Mouse (Mus musculus): ENCODE data around the gene Pkn1. TPM values are rescaled to one million over a fixed set of nuclear protein-coding genes. Genes with fewer than 3 reads are reported as not detected.

Gene Pkn1
- polyA plus RNA-seq, 1 experiment: not detected

DNA sequence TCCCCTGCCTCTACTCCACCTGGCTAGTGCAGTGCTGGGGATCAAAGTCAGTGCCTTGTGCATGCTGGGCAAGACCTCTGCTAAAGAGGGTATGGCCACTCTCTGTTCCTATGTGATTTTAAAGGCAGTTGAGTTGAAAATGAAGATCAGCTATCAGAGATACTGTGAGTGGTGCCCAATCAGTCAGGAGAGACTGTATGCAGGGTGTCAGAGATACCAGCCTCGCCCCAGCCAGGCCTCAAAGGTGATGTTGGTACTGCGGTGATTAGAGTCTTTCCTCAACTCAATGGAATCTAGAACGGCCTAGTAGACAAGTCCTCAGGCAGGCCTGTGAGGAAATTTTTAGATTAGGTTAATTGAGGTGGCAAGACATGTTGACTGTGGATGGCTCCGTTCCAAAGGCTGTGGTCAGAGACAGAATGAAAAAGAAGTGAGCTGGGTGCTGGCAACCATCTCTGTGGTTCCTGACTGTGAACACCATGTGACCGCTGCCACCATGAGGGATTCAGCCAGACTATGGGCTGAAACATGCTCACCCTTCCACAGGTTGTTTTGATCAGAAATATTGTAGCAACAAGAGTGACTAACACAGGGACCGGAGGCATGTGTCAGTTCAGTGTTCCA, 73.2 kb downstream of the Pkn1 start:
- no peak overlapping the region for H3K4me3 ChIP-seq (ENCODE audit: insufficient read depth, low read depth, low read length)
- H3K4me1 ChIP-seq (ENCODE audit: control insufficient read depth, insufficient read depth, low read length): no peaks in the 10 kb centered on the region
- TF ChIP-seq POLR2A (IDR thresholded peaks at IDR 0.05; ENCODE audit: insufficient read depth, low read depth, low read length): no peak
- no peak for TF ChIP-seq CTCF (IDR thresholded peaks at IDR 0.05; ENCODE audit: insufficient read depth, low read depth, low read length)
- WGBS: 85% methylated on average over 6 of the region's 6 CpGs
- H3K27ac ChIP-seq (ENCODE audit: insufficient read depth, low read depth, low read length): no peak overlapping the region

DNA sequence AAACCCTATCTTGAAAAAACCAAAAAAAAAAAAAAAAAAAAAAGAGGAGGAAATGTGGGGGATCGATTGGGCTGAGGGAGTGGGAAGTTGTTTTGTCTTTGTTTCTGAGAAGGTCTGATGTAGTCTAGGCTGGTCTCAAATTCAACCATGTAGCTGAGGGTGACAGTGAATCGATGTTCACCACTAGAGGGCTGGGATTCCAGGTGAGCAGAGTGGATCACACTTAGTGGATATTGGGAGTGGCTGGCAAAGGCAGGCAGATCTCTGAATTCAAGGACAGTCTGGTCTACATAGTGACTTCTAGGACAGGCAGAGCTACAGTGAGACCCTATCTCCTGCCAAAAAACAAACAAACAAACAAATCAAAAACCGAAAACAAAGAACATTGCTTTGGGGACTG, 74.2 kb downstream of the Pkn1 start:
- H3K27ac ChIP-seq (ENCODE audit: insufficient read depth, low read depth, low read length): no peak overlapping the region
- H3K4me3 ChIP-seq (ENCODE audit: insufficient read depth, low read depth, low read length): no peak overlapping the region
- no peaks in the 10 kb centered on the region for H3K4me1 ChIP-seq (ENCODE audit: control insufficient read depth, insufficient read depth, low read length)
- TF ChIP-seq CTCF (IDR thresholded peaks at IDR 0.05; ENCODE audit: insufficient read depth, low read depth, low read length) (no peak), POLR2A (IDR thresholded peaks at IDR 0.05; ENCODE audit: insufficient read depth, low read depth, low read length) (no peak)
- 45% methylated on average over 3 of the region's 3 CpGs for WGBS

- WGBS: 92% methylated on average over 7 of the region's 7 CpGs
- H3K27ac ChIP-seq (ENCODE audit: insufficient read depth, low read depth, low read length): no peak overlapping the region
- no peaks in the 10 kb centered on the region for H3K4me1 ChIP-seq (ENCODE audit: control insufficient read depth, insufficient read depth, low read length)
- H3K4me3 ChIP-seq (ENCODE audit: insufficient read depth, low read depth, low read length): no peak overlapping the region
- TF ChIP-seq POLR2A (IDR thresholded peaks at IDR 0.05; ENCODE audit: insufficient read depth, low read depth, low read length): no peak
- no peak for TF ChIP-seq CTCF (IDR thresholded peaks at IDR 0.05; ENCODE audit: insufficient read depth, low read depth, low read length)
Observed at GRCm38 (mm10) chr8:83623549-83623948, 75.4 kb downstream of the Pkn1 start.

DNA sequence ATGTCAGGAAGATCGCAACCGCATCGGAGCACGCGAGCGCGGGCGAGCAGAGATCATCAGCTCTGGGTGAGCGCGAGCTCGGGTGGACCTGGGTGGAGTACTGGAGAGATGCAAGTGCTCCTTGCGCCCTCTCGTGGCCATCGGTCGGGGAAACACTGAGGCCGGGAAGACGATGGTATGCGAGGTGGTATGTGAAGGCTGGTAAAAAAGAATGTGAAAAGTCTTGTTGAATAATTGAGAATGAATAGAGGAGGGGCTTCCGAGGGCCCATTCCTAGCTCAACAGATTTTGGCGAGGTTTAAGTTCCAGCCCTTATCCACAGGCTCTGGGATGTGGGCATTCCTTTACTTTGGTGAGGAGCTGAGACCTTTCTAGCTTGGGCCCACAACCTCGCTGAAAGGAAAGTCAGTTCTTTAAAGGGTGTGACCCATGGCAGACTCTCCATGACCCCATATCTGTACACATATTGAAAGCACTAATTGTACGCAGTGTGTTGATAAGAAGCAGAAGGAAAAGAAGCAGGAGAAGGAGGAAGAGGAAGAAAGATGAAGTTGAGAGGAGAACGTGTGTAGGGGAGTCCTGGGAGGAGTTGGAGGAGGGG, 76.5 kb downstream of the Pkn1 start:
- Histone ChIP-seq H3K4me3 (ENCODE audit: insufficient read depth, low read depth, low read length) (peak overlapping the region; percentile 57), H3K4me1 (ENCODE audit: control insufficient read depth, insufficient read depth, low read length) (no peaks in the 10 kb centered on the region), H3K27ac (ENCODE audit: insufficient read depth, low read depth, low read length) (no peak overlapping the region)
- 12% methylated on average over 23 of the region's 23 CpGs for WGBS
- TF ChIP-seq CTCF (IDR thresholded peaks at IDR 0.05; ENCODE audit: insufficient read depth, low read depth, low read length) (peak; percentile 72; the same call in 1 of the 2 replicates), POLR2A (IDR thresholded peaks at IDR 0.05; ENCODE audit: insufficient read depth, low read depth, low read length) (no peak)

DNA sequence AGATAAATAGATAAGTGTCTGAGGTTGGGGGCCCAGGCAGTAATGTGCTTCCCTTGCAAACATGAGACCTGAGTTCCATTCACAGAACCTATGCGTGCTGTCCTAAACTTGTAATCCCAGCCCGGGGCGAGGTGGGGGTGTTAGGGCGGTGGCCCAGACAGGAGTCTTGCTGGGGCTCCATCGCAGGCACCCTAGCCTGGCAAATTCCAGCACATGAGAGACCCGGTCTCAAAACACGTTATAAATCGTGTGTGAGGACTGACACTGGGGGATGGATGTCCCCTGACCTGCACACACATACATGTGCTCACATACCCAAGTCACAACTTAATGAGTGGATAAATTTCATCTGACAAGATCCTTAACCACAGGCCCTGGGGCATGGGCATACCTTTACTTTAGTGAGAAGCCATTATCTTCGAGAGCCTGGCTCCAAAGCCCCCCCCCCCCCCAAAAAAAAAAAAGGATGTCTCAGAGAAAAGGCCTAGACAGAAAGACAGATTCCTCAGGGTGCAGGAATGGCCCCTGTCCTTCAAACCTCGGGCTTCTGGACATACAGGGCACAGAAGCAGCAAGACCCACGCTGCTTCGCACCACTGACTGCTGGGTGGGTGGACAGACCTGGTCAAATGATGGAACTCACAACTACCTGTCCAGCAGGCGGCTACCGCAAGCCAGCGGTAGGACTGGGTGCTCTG, 77.1 kb downstream of the Pkn1 start:
- no peaks in the 10 kb centered on the region for H3K4me1 ChIP-seq (ENCODE audit: control insufficient read depth, insufficient read depth, low read length)
- no peak overlapping the region for H3K27ac ChIP-seq (ENCODE audit: insufficient read depth, low read depth, low read length)
- TF ChIP-seq CTCF (IDR thresholded peaks at IDR 0.05; ENCODE audit: insufficient read depth, low read depth, low read length): no peak
- TF ChIP-seq POLR2A (IDR thresholded peaks at IDR 0.05; ENCODE audit: insufficient read depth, low read depth, low read length): no peak
- WGBS: 56% methylated on average over 15 of the region's 15 CpGs
- peak overlapping the region; percentile 57 for H3K4me3 ChIP-seq (ENCODE audit: insufficient read depth, low read depth, low read length)

DNA sequence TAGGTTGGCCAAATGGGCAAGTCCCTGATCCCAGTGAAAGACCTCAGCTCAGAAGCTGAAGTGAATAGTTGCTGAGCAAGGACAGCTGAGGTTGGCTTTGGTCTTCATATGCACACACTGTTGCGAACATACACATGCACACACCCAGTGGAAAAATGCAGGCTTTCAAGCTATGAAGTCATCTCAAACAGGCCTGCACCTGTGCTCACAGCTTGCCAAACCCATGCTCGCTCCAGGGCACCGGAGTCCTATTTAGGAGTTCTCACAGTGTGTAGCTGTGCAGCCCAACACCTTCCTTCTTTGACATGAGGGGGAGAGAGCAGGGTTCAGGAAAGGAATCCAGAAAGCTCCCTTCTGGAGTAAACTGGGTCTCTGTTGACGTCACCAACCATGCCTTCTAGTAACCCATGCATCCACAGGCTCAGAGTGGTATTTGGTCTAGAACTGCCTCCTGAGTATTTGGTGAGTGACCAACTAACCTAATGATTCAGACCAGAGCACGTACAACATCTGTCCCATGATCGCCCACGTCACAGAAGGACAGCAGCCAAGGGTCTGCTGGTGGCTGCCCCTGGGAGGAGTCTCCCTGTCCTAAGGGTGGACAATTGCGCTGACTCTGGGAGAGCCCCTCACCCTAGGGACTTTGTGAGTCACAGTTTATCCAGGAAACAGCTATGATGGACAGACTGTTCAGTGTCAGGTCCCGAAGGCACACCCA, 79.3 kb downstream of the Pkn1 start:
- TF ChIP-seq CTCF (IDR thresholded peaks at IDR 0.05; ENCODE audit: insufficient read depth, low read depth, low read length) (no peak), POLR2A (IDR thresholded peaks at IDR 0.05; ENCODE audit: insufficient read depth, low read depth, low read length) (no peak)
- Histone ChIP-seq H3K4me1 (ENCODE audit: control insufficient read depth, insufficient read depth, low read length) (no peaks in the 10 kb centered on the region), H3K27ac (ENCODE audit: insufficient read depth, low read depth, low read length) (no peak overlapping the region), H3K4me3 (ENCODE audit: insufficient read depth, low read depth, low read length) (no peak overlapping the region)
- WGBS: 89% methylated on average over 9 of the region's 9 CpGs

GRCm38 (mm10) chr8:83618566-83618965, 80.4 kb downstream of the Pkn1 start:
- H3K4me1 ChIP-seq (ENCODE audit: control insufficient read depth, insufficient read depth, low read length): no peaks in the 10 kb centered on the region
- no peak overlapping the region for H3K4me3 ChIP-seq (ENCODE audit: insufficient read depth, low read depth, low read length)
- H3K27ac ChIP-seq (ENCODE audit: insufficient read depth, low read depth, low read length): no peak overlapping the region
- 97% methylated on average over 2 of the region's 2 CpGs for WGBS
- TF ChIP-seq CTCF (IDR thresholded peaks at IDR 0.05; ENCODE audit: insufficient read depth, low read depth, low read length) (no peak), POLR2A (IDR thresholded peaks at IDR 0.05; ENCODE audit: insufficient read depth, low read depth, low read length) (no peak)

- Histone ChIP-seq H3K4me3 (ENCODE audit: insufficient read depth, low read depth, low read length) (no peak overlapping the region), H3K4me1 (ENCODE audit: control insufficient read depth, insufficient read depth, low read length) (no peaks in the 10 kb centered on the region), H3K27ac (ENCODE audit: insufficient read depth, low read depth, low read length) (no peak overlapping the region)
- 91% methylated on average over 2 of the region's 2 CpGs for WGBS
- TF ChIP-seq POLR2A (IDR thresholded peaks at IDR 0.05; ENCODE audit: insufficient read depth, low read depth, low read length): no peak
- no peak for TF ChIP-seq CTCF (IDR thresholded peaks at IDR 0.05; ENCODE audit: insufficient read depth, low read depth, low read length)
Observed at GRCm38 (mm10) chr8:83617111-83617510, 81.9 kb downstream of the Pkn1 start.

GRCm38 (mm10) chr8:83616625-83617024, 82.4 kb downstream of the Pkn1 start:
- H3K4me3 ChIP-seq (ENCODE audit: insufficient read depth, low read depth, low read length): no peak overlapping the region
- TF ChIP-seq CTCF (IDR thresholded peaks at IDR 0.05; ENCODE audit: insufficient read depth, low read depth, low read length) (no peak), POLR2A (IDR thresholded peaks at IDR 0.05; ENCODE audit: insufficient read depth, low read depth, low read length) (no peak)
- H3K27ac ChIP-seq (ENCODE audit: insufficient read depth, low read depth, low read length): no peak overlapping the region

More at GRCm38 (mm10) chr8:83616625-83617024, 82.4 kb downstream of the Pkn1 start:
- H3K4me1 ChIP-seq (ENCODE audit: control insufficient read depth, insufficient read depth, low read length): no peaks in the 10 kb centered on the region

Other genes starting within 250 kb of the Pkn1 start
- not detected in 2 replicates for gene Scoc, start 240.8 kb downstream of the Pkn1 start, polyA plus RNA-seq (2012; ENCODE audit: insufficient read depth, insufficient read length, low replicate concordance, missing spikeins)
- not detected in 2 replicates for gene Olfr370, start 163.4 kb downstream of the Pkn1 start, polyA plus RNA-seq (2012; ENCODE audit: insufficient read depth, insufficient read length, low replicate concordance, missing spikeins)
- not detected in 2 replicates for gene Ndufb7, start 132.5 kb downstream of the Pkn1 start, polyA plus RNA-seq (2012; ENCODE audit: insufficient read depth, insufficient read length, low replicate concordance, missing spikeins)
- gene Tecr, start 91.2 kb downstream of the Pkn1 start, polyA plus RNA-seq (2012; ENCODE audit: insufficient read depth, insufficient read length, low replicate concordance, missing spikeins): not detected in 2 replicates
- gene Dnajb1, start 91.0 kb downstream of the Pkn1 start, polyA plus RNA-seq (2012; ENCODE audit: insufficient read depth, insufficient read length, low replicate concordance, missing spikeins): not detected in 2 replicates
- not detected in 2 replicates for gene Gipc1, start 46.5 kb downstream of the Pkn1 start, polyA plus RNA-seq (2012; ENCODE audit: insufficient read depth, insufficient read length, low replicate concordance, missing spikeins)
- not detected in 2 replicates for gene Ptger1, start 32.5 kb downstream of the Pkn1 start, polyA plus RNA-seq (2012; ENCODE audit: insufficient read depth, insufficient read length, low replicate concordance, missing spikeins)
- not detected in 2 replicates for gene Ddx39, start 16.0 kb upstream of the Pkn1 start, polyA plus RNA-seq (2012; ENCODE audit: insufficient read depth, insufficient read length, low replicate concordance, missing spikeins)
- not detected in 2 replicates for gene Adgre5, start 42.1 kb upstream of the Pkn1 start, polyA plus RNA-seq (2012; ENCODE audit: insufficient read depth, insufficient read length, low replicate concordance, missing spikeins)
- 113 TPM in 1 of 2 replicates, not detected in the other for gene Adgrl1, start 200.9 kb upstream of the Pkn1 start, polyA plus RNA-seq (2012; ENCODE audit: insufficient read depth, insufficient read length, low replicate concordance, missing spikeins)